Mouse (Mus musculus): ENCODE data around the gene Bag6.

- TF ChIP-seq USF1 (IDR thresholded peaks at IDR 0.05; ENCODE audit: low read depth): no peak
- TF ChIP-seq POLR2AphosphoS2 (IDR thresholded peaks at IDR 0.05; ENCODE audit: insufficient read length, low read depth): no peak
- TF ChIP-seq POLR2A (IDR thresholded peaks at IDR 0.05; ENCODE audit: insufficient read length, low read depth): no peak
- no peak for TF ChIP-seq MAX (IDR thresholded peaks at IDR 0.05; ENCODE audit: low read depth)
- TF ChIP-seq CEBPB (IDR thresholded peaks at IDR 0.05; ENCODE audit: insufficient read depth, poor library complexity, severe bottlenecking): no peak
- no peak for TF ChIP-seq TCF3 (IDR thresholded peaks at IDR 0.05; ENCODE audit: insufficient read length, low read depth)
These were observed 27.8 kb downstream of the Bag6 start for GRCm38 (mm10) chr17:35162730-35163129.

Data from myocyte (in vitro differentiated cells).